Mouse (Mus musculus) hindbrain, postnatal 0 days (tissue): ENCODE data around the gene Soga1. TPM values are rescaled to one million over a fixed set of nuclear protein-coding genes. Genes with fewer than 3 reads are reported as not detected.

ENCODE experiments used
- ATAC-seq: fragments of 200-750 bp; cut with Nextera tagmentation; 2 replicates; pipeline ENCODE4 v1.8.0; 2017; ENCODE audit warnings: mild to moderate bottlenecking, moderate TSS enrichment, moderate library complexity
- DNase-seq: peaks from one replicate; pipeline ENCODE4 v3.0.0-alpha.2; 2015; ENCODE audit warnings: low spot score
- H3K27ac ChIP-seq: fragments of 300-500 bp; sonication (generic); 2 replicates; pipeline ENCODE4 v1.5.1; 2014; ENCODE audit warnings: mild to moderate bottlenecking
- H3K27me3 ChIP-seq: fragments of 300-500 bp; sonication (generic); 2 replicates; pipeline ENCODE4 v1.6.1; 2014; ENCODE audit warnings: low read length, mixed read lengths; ENCODE audit not compliant: insufficient read depth
- H3K36me3 ChIP-seq: fragments of 300-500 bp; sonication (generic); 2 replicates; pipeline ENCODE4 v1.6.1; 2014; ENCODE audit warnings: low read length, mixed read lengths; ENCODE audit not compliant: insufficient read depth
- H3K4me1 ChIP-seq: fragments of 300-500 bp; sonication (generic); 2 replicates; pipeline ENCODE4 v1.6.1; 2014; ENCODE audit warnings: antibody characterized with exemption, low read length, mixed read lengths; ENCODE audit not compliant: insufficient read depth
- H3K4me2 ChIP-seq: fragments of 300-500 bp; sonication (generic); 2 replicates; pipeline ENCODE4 v1.6.1; 2014; ENCODE audit warnings: low read depth, mild to moderate bottlenecking, low read length, moderate library complexity, mixed read lengths
- H3K4me3 ChIP-seq: fragments of 300-500 bp; sonication (generic); 2 replicates; pipeline ENCODE4 v1.5.1; 2014; ENCODE audit warnings: low read length
- H3K9ac ChIP-seq: fragments of 300-500 bp; sonication (generic); replicated peaks from 2 replicates; pipeline ENCODE4 v1.6.1; 2014; ENCODE audit warnings: mild to moderate bottlenecking, low read length, moderate library complexity, mixed read lengths
- H3K9me3 ChIP-seq: fragments of 300-500 bp; sonication (generic); 2 replicates; pipeline ENCODE4 v1.6.1; 2016; ENCODE audit warnings: low read length, mixed read lengths
- CTCF ChIP-seq: IDR thresholded peaks from 2 replicates; pipeline ENCODE4 v1.5.1; 2016; ENCODE audit warnings: antibody characterized with exemption, control low read depth, low read depth
- WGBS: fragments of 180-500 bp; shearing (Covaris S2); extraction: QIAGEN DNeasy Blood & Tissue Kit; methylation state at CpG from one replicate; pipeline ENCODE4 v1.1.7; 2014; 5-methylcytosine and 5-hydroxymethylcytosine counted together
- polyA plus RNA-seq: library from polyadenylated mRNA; unstranded; fragments of >200 nt; fragmentation: Nextera tagmentation; extraction: Ambion mirVana; gene quantifications from 2 replicates; pipeline ENCODE4 v1.2.1, GENCODE M21; 2015
- total RNA-seq: library from RNA; depleted of rRNA; stranded (reverse); fragments of >200 nt; gene quantifications from 2 replicates; pipeline ENCODE4 v1.2.3, GENCODE M21; 2014

The Soga1 gene
- total and polyA plus RNA-seq, 2 experiments from 2014 or later = 3.5 to 120 TPM

DNA sequence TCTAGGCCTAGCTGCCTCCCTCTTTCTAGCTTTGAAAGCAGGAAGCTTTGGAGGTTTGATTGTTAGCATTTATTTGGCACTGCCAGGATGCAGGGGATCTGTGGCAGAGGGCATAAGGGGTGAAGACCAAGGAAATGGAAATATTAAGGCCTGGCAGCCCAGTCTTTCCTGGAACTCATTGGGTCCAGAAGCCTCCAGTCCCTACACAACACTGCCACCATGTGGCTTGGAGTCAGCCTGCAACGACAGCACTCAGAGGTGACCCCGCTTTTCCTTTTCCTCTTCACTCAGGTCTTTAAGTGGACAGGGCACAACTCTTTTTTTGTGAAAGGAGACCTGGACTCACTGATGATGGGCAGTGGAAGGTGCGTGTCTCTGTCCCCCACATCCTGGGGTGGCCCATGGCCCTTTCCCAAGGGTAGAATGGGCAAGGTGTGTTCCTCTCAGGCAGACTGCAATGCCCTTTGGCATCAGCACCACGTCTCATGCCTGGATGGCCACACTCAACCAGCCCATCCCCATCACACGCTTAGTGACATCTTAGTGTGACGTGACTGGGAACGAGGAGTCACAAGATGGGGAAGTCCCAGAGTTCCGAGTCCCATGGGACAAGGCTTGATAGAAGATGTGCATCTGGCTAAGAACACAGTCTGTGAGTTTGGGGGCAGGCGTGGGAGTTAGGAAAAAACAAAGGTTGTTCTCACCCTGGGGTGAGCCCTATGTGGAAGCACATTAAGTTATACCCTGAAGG is 16.1 kb upstream of the Soga1 start:
- Histone ChIP-seq H3K36me3 (no peaks in the 10 kb centered on the region), H3K27me3 (no peaks in the 10 kb centered on the region), H3K4me1 (peaks cover 6% of the 10 kb centered on the region; the same call in 1 of the 2 replicates), H3K27ac (no peak overlapping the region), H3K9me3 (no peaks in the 10 kb centered on the region), H3K4me2 (no peak overlapping the region), H3K4me3 (no peak overlapping the region), H3K9ac (no peak overlapping the region; the same call in 1 of the 2 replicates)
- peak; percentile 94 for TF ChIP-seq CTCF
- ATAC-seq = peak; percentile 73
- peak; percentile 88 for DNase-seq
- whole genome bisulfite sequencing = 56% methylated on average over 9 of the region's 9 CpGs

DNA sequence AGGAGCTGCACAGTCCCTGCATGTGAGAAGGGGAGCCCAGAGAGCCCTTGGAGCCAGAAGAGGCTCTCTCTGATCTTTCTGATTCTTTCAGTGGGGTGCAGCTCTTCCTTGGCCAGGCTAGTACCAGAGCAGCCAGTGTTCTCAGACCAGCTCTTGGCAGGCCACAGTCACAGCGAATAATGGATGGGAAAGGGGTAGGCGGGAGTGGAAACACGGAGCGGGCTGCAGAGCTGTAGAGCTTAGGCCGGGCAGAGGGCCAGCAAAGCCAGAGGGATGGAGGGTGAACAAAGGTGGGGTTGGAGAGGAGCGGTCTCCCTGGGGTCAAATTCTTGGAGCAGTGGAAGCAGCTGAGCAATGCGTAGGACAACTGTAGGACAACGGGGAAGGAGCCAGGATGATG is 13.0 kb upstream of the Soga1 start:
- no peak for TF ChIP-seq CTCF
- 29% methylated on average over 8 of the region's 8 CpGs for WGBS
- Histone ChIP-seq H3K27me3 (no peaks in the 10 kb centered on the region), H3K9ac (no peak overlapping the region), H3K9me3 (no peaks in the 10 kb centered on the region), H3K27ac (peak overlapping the region; percentile 45; the same call in 1 of the 2 replicates), H3K4me1 (peaks cover 6% of the 10 kb centered on the region; the same call in 1 of the 2 replicates), H3K4me2 (no peak overlapping the region), H3K36me3 (no peaks in the 10 kb centered on the region), H3K4me3 (no peak overlapping the region)
- DNase-seq (peak; percentile 80), ATAC-seq (peak; percentile 74)

DNA sequence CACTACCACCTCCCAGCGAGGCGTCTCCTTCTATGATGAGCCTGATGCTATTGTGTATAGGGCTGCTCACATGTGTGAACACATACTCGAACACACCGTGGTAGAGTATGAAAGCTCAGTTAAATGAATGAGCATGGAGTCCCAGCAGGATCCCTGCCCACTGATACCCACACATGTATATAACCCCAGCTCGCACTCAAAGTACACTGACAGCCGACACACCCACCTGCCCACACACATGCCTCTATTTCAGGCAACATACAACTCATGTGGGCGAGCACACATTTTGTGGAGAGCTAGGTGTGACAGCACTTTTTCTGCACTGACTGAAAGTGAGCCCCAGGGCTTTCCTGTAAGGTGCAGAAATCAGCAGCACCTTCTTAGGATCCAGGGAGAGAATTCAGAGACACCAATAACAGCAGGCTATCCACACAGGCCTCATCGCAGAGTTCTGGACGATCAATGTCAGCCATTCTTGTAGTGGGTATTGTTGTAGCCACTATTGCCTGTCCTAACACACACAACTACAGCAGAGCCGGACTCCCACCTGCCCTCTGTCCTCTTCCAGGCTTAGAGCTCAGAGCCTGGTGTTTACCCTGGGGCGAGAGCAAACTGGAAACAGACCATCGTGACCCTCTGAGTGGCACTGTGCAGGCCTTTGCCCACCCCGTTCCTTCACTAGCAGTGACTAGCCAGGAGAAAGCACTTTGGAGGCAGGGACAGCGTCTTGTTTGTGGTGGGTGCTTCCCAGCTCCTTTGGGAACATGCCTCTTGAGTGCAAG is 8.7 kb upstream of the Soga1 start:
- 84% methylated on average over 14 of the region's 14 CpGs for WGBS

DNA sequence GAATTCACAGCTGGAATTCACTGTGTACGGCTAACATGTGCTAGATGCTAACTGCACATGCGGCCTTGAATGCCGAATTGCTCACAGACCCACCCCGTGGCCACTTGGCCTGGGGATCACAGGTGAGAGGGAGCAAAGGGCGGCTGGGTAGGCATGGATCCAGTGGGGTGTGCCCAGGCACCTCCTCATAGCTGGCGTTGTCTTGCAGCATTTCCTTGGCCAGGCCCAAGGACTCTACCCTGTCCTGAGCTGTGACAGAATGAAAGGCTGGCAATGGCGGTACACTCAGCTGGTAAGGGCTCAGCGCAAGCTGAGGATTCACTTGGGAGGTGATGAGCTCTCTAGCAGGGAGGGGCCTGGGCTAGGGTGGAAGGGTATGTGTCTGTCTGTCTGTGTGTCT is 7.7 kb upstream of the Soga1 start, which contains the start of gene Tldc2:
TSS of gene Tldc2 (plus strand) at position 260 of the 400 bp plus-strand sequence.
- no peaks in the 10 kb centered on the region for H3K27me3 ChIP-seq
- H3K4me3 ChIP-seq = no peak within 1 kb of the TSS
- DNase-seq = no peak
- no peaks in the 10 kb centered on the region for H3K9me3 ChIP-seq
- WGBS = 83% methylated on average over 8 of the region's 8 CpGs
- no peak for ATAC-seq
- TF ChIP-seq CTCF = no peak
- H3K27ac ChIP-seq = no peak within 1 kb of the TSS
- H3K36me3 ChIP-seq = no peaks in the 10 kb centered on the region
- no peak within 1 kb of the TSS for H3K9ac ChIP-seq
- H3K4me1 ChIP-seq = peaks cover 5% of the 10 kb centered on the region; the same call in 1 of the 2 replicates
- H3K4me2 ChIP-seq = no peak within 1 kb of the TSS

More for the DNA sequence above, 8.7 kb upstream of the Soga1 start:
- no peak for TF ChIP-seq CTCF
- H3K4me2 ChIP-seq = no peak overlapping the region
- no peak overlapping the region for H3K4me3 ChIP-seq
- ATAC-seq (no peak), DNase-seq (no peak)
- no peaks in the 10 kb centered on the region for H3K27me3 ChIP-seq
- no peaks in the 10 kb centered on the region for H3K9me3 ChIP-seq
- H3K36me3 ChIP-seq = no peaks in the 10 kb centered on the region
- no peak overlapping the region for H3K27ac ChIP-seq
- no peak overlapping the region for H3K9ac ChIP-seq
- H3K4me1 ChIP-seq = peaks cover 6% of the 10 kb centered on the region; the same call in 1 of the 2 replicates

- Histone ChIP-seq H3K4me1 (no peaks in the 10 kb centered on the region), H3K9me3 (no peaks in the 10 kb centered on the region), H3K4me2 (no peak overlapping the region), H3K4me3 (no peak overlapping the region), H3K27ac (no peak overlapping the region), H3K9ac (no peak overlapping the region), H3K36me3 (no peaks in the 10 kb centered on the region), H3K27me3 (no peaks in the 10 kb centered on the region)
- TF ChIP-seq CTCF = no peak
- ATAC-seq (no peak), DNase-seq (no peak)
- 87% methylated on average over 7 of the region's 7 CpGs for WGBS
Measured at GRCm38 (mm10) chr2:157084831-157085585, 6.0 kb upstream of the Soga1 start.

DNA sequence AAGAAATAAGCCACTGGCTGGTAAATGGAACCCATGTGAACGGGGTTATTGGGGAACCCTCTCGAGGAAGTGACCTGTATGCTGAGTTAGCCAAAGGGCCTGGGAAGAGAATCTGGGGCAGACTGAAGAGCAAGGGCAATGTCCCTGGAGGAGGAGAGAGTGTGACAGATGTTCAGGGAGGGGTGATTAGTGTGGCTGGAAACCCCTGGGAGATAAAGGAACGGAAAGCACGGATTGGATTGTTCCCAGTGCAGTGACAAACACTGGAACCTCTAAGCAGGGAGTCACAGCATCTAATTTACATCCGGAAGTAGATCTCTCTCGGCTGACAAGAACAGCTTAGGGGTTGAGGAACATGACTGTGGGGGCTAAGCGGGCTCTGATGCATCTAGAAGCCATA is 2.9 kb upstream of the Soga1 start:
- no peak overlapping the region for H3K9ac ChIP-seq
- H3K4me2 ChIP-seq = no peak overlapping the region

More for the DNA sequence above, 2.9 kb upstream of the Soga1 start:
- Histone ChIP-seq H3K27me3 (no peaks in the 10 kb centered on the region), H3K9me3 (no peaks in the 10 kb centered on the region), H3K4me3 (no peak overlapping the region), H3K27ac (no peak overlapping the region), H3K36me3 (no peaks in the 10 kb centered on the region), H3K4me1 (peaks cover 4% of the 10 kb centered on the region)
- ATAC-seq = no peak
- no peak for DNase-seq
- 32% methylated on average over 7 of the region's 7 CpGs for WGBS
- no peak for TF ChIP-seq CTCF
